Comparison of ENCODE assay signal across 8 mouse cellular contexts in genomic region chr2:166080967-166081750, GRCm38 (mm10).
DNase-seq lines count a peak whose midpoint lies in the region; ATAC-seq and TF ChIP-seq lines count a peak whose summit lies in the region.

No protein-coding gene starts in this region.

- H3K4me2 ChIP-seq in lung, embryonic 14.5 days, result peak overlapping the region; percentile 41; the same call in 1 of the 2 replicates
- H3K4me2 ChIP-seq in stomach, postnatal 0 days (replicated peaks; ENCODE audit: low read depth), result peak overlapping the region; percentile 38
- no peak overlapping the region for H3K4me2 ChIP-seq in hindbrain, embryonic 14.5 days (replicated peaks)
- no peak overlapping the region for H3K4me2 ChIP-seq in forebrain, embryonic 15.5 days (replicated peaks)

- no peak for TF ChIP-seq POLR2A in lung, adult 2 months (IDR thresholded peaks at IDR 0.05; ENCODE audit: borderline replicate concordance, extremely low read depth, low read depth, low read length)

- no peak for TF ChIP-seq EP300 in stomach, postnatal 0 days (optimal IDR thresholded peaks at IDR 0.05)

- H3K27ac ChIP-seq in lung, embryonic 14.5 days (ENCODE audit: low read depth), result peak overlapping the region; percentile 77; the same call in 1 of the 2 replicates
- peak overlapping the region; percentile 89 for H3K27ac ChIP-seq in heart, embryonic 10.5 days
- H3K27ac ChIP-seq in stomach, postnatal 0 days (replicated peaks), result peak overlapping the region; percentile 49; the same call in 1 of the 2 replicates
- H3K27ac ChIP-seq in hindbrain, embryonic 14.5 days, result no peak overlapping the region
- no peak overlapping the region for H3K27ac ChIP-seq in forebrain, embryonic 15.5 days (replicated peaks)

- H3K9me3 ChIP-seq in lung, embryonic 14.5 days (ENCODE audit: low read depth, low read length), result no peaks in the 10 kb centered on the region
- no peaks in the 10 kb centered on the region for H3K9me3 ChIP-seq in heart, embryonic 10.5 days
- no peaks in the 10 kb centered on the region for H3K9me3 ChIP-seq in stomach, postnatal 0 days (ENCODE audit: control insufficient read depth, low read length)
- no peaks in the 10 kb centered on the region for H3K9me3 ChIP-seq in hindbrain, embryonic 14.5 days (ENCODE audit: control insufficient read depth, low read length)
- H3K9me3 ChIP-seq in forebrain, embryonic 15.5 days, result no peaks in the 10 kb centered on the region

- H3K27me3 ChIP-seq in lung, embryonic 14.5 days (ENCODE audit: insufficient read depth, low read length), result no peaks in the 10 kb centered on the region
- no peaks in the 10 kb centered on the region for H3K27me3 ChIP-seq in heart, embryonic 10.5 days (ENCODE audit: insufficient read depth, poor library complexity, severe bottlenecking)
- no peaks in the 10 kb centered on the region for H3K27me3 ChIP-seq in stomach, postnatal 0 days (ENCODE audit: control insufficient read depth, insufficient read depth, low read length)
- no peaks in the 10 kb centered on the region for H3K27me3 ChIP-seq in hindbrain, embryonic 14.5 days (ENCODE audit: control insufficient read depth, insufficient read depth, low read length)
- no peaks in the 10 kb centered on the region for H3K27me3 ChIP-seq in forebrain, embryonic 15.5 days

- 0 out of 2 replicates have a peak overlapping the region, but pooled peaks have one; percentile 5 for H3K9ac ChIP-seq in lung, embryonic 14.5 days
- peak overlapping the region; percentile 32 for H3K9ac ChIP-seq in stomach, postnatal 0 days (ENCODE audit: low read length)
- H3K9ac ChIP-seq in hindbrain, embryonic 14.5 days, result no peak overlapping the region
- H3K9ac ChIP-seq in forebrain, embryonic 15.5 days (replicated peaks), result no peak overlapping the region

- peak; percentile 66 for DNase-seq in lung, embryonic 14.5 days
- DNase-seq in lung, adult 2 months, result no peak
- peak; percentile 88 for DNase-seq in heart, embryonic 10.5 days (ENCODE audit: low spot score)
- DNase-seq in kidney, postnatal 14 days, result peak; percentile 79
- no peak for DNase-seq in stomach, postnatal 0 days (ENCODE audit: low spot score)
- DNase-seq in hindbrain, embryonic 14.5 days (ENCODE audit: low spot score), result no peak

- 0 out of 2 replicates have a peak, but pooled peaks cover 4% of the 10 kb centered on the region for H3K4me1 ChIP-seq in lung, embryonic 14.5 days (ENCODE audit: insufficient read depth)
- no peaks in the 10 kb centered on the region; the same call in 1 of the 2 replicates for H3K4me1 ChIP-seq in lung, adult 2 months (ENCODE audit: control insufficient read depth, insufficient read depth, low read length)
- H3K4me1 ChIP-seq in heart, embryonic 10.5 days, result peaks cover 46% of the 10 kb centered on the region
- 0 out of 2 replicates have a peak, but pooled peaks cover 3% of the 10 kb centered on the region for H3K4me1 ChIP-seq in stomach, postnatal 0 days (replicated peaks; ENCODE audit: control insufficient read depth, insufficient read depth)
- no peaks in the 10 kb centered on the region for H3K4me1 ChIP-seq in hindbrain, embryonic 14.5 days (replicated peaks; ENCODE audit: control insufficient read depth, insufficient read depth, low read length)
- H3K4me1 ChIP-seq in forebrain, embryonic 15.5 days, result no peaks in the 10 kb centered on the region

- 76% methylated on average over 21 of the region's 21 CpGs for WGBS in lung, embryonic 14.5 days
- WGBS in lung, adult 2 months, result 69% methylated on average over 21 of the region's 21 CpGs
- WGBS in heart, embryonic 10.5 days, result 68% methylated on average over 21 of the region's 21 CpGs
- WGBS in stomach, postnatal 0 days, result 73% methylated on average over 21 of the region's 21 CpGs
- 83% methylated on average over 21 of the region's 21 CpGs for WGBS in hindbrain, embryonic 14.5 days
- 85% methylated on average over 21 of the region's 21 CpGs for WGBS in forebrain, embryonic 15.5 days

- H3K36me3 ChIP-seq in lung, embryonic 14.5 days (ENCODE audit: insufficient read depth), result peaks cover 6% of the 10 kb centered on the region; the same call in 1 of the 2 replicates
- peaks cover 84% of the 10 kb centered on the region for H3K36me3 ChIP-seq in heart, embryonic 10.5 days
- 0 out of 2 replicates have a peak, but pooled peaks cover 6% of the 10 kb centered on the region for H3K36me3 ChIP-seq in stomach, postnatal 0 days (ENCODE audit: control insufficient read depth, insufficient read depth, low read length)
- peaks cover 12% of the 10 kb centered on the region; the same call in 1 of the 2 replicates for H3K36me3 ChIP-seq in hindbrain, embryonic 14.5 days (replicated peaks; ENCODE audit: control insufficient read depth, insufficient read depth)
- no peaks in the 10 kb centered on the region for H3K36me3 ChIP-seq in forebrain, embryonic 15.5 days

- TF ChIP-seq CTCF in lung, embryonic 14.5 days (IDR thresholded peaks at IDR 0.05; ENCODE audit: low read depth), result no peak
- TF ChIP-seq CTCF in lung, adult 2 months (IDR thresholded peaks at IDR 0.05; ENCODE audit: insufficient read depth, low read length), result no peak
- no peak for TF ChIP-seq CTCF in stomach, postnatal 0 days (IDR thresholded peaks at IDR 0.05; ENCODE audit: low read depth)

- ATAC-seq in lung, embryonic 14.5 days (ENCODE audit: insufficient read depth), result peak; percentile 5; the same call in 1 of the 2 replicates
- peak; percentile 8; the same call in 1 of the 2 replicates for ATAC-seq in stomach, postnatal 0 days (ENCODE audit: low FRiP score, low TSS enrichment)
- no peak for ATAC-seq in megakaryocyte-erythroid progenitor cell, adult 5-6 weeks (replicated peaks; ENCODE audit: low FRiP score, low TSS enrichment, poor library complexity, severe bottlenecking)
- ATAC-seq in hindbrain, embryonic 14.5 days (ENCODE audit: low FRiP score), result no peak
- no peak for ATAC-seq in forebrain, embryonic 15.5 days (replicated peaks)

- H3K4me3 ChIP-seq in lung, embryonic 14.5 days (ENCODE audit: low read depth, low read length), result no peak overlapping the region
- no peak overlapping the region for H3K4me3 ChIP-seq in lung, adult 2 months (replicated peaks; ENCODE audit: extremely low read depth, low read depth, low read length)
- H3K4me3 ChIP-seq in heart, embryonic 10.5 days, result peak overlapping the region; percentile 49
- H3K4me3 ChIP-seq in stomach, postnatal 0 days (ENCODE audit: low read depth, low read length), result no peak overlapping the region
- H3K4me3 ChIP-seq in hindbrain, embryonic 14.5 days (replicated peaks; ENCODE audit: low read length), result no peak overlapping the region
- H3K4me3 ChIP-seq in forebrain, embryonic 15.5 days, result no peak overlapping the region

Comparison
In these comparisons a context has a peak if more than half of its experiments do, and no peak if none do; other contexts are left out.
1. DNase-seq: peak in lung, embryonic 14.5 days (single experiment), heart, embryonic 10.5 days (single experiment) and kidney, postnatal 14 days (single experiment); none in lung, adult 2 months (single experiment), stomach, postnatal 0 days (single experiment) and hindbrain, embryonic 14.5 days (single experiment).
2. ATAC-seq: peak in lung, embryonic 14.5 days (single experiment) and stomach, postnatal 0 days (single experiment); none in megakaryocyte-erythroid progenitor cell, adult 5-6 weeks (single experiment), hindbrain, embryonic 14.5 days (single experiment) and forebrain, embryonic 15.5 days (single experiment).
3. H3K27ac ChIP-seq: peak in lung, embryonic 14.5 days (single experiment), heart, embryonic 10.5 days (single experiment) and stomach, postnatal 0 days (single experiment); none in hindbrain, embryonic 14.5 days (single experiment) and forebrain, embryonic 15.5 days (single experiment).
4. H3K4me2 ChIP-seq: peak in lung, embryonic 14.5 days (single experiment) and stomach, postnatal 0 days (single experiment); none in hindbrain, embryonic 14.5 days (single experiment) and forebrain, embryonic 15.5 days (single experiment).
5. H3K9ac ChIP-seq: peak in lung, embryonic 14.5 days (single experiment) and stomach, postnatal 0 days (single experiment); none in hindbrain, embryonic 14.5 days (single experiment) and forebrain, embryonic 15.5 days (single experiment).